Mouse (Mus musculus): ENCODE data around the gene Camk2b.
"Not testable (repeated sequence)": the region's sequence is repeated elsewhere in the genome, so short reads cannot be mapped to it uniquely, and the experiment has no call there.

DNA sequence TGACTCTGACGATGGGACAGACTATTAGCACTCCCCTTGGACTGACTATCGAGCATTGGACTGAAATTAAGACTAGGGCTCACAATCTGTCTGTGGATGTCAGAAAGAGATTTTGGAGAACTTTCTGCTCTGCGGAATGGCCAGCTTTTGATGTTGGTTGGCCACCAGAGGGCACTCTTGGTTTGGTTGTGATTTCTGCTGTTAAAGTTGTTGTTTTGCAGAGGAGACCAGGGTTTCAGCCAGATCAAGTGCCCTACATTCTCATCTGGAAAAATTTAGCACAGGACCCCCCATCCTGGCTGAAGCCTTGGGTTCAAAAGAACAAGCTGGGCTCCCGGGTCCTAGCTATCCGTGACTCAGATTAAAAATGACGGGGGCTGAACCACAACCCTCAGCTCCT lies 134.2 kb downstream of the Camk2b start:
- not testable (repeated sequence) for TF ChIP-seq CTCF (IDR thresholded peaks at IDR 0.05; ENCODE audit: low read depth, low read length); POLR2A (IDR thresholded peaks at IDR 0.05; ENCODE audit: insufficient read depth, low read length)
